Mouse (Mus musculus) bone marrow macrophage, adult 2 months (primary cell): ENCODE measurements at regions not wholly inside any gene's neighbourhood (a gene's known extent, or its start where the extent isn't known, plus 50 kb on each side); places are given as distances from the start of the nearest gene placed in this dataset.

Experiments
- H3K27ac ChIP-seq: 2 replicates; pipeline ENCODE4 v1.5.1; 2012; ENCODE audit warnings: low read depth, low read length; ENCODE audit not compliant: insufficient read depth
- H3K4me1 ChIP-seq: 2 replicates; pipeline ENCODE4 v1.6.1; 2012; ENCODE audit warnings: low read length; ENCODE audit not compliant: control insufficient read depth, insufficient read depth
- H3K4me3 ChIP-seq: 2 replicates; pipeline ENCODE4 v1.5.1; 2012; ENCODE audit warnings: mild to moderate bottlenecking, low read length, moderate library complexity; ENCODE audit not compliant: insufficient read depth
- CTCF ChIP-seq: IDR thresholded peaks from 2 replicates; pipeline ENCODE4 v1.5.1; 2012; ENCODE audit warnings: low read depth, mild to moderate bottlenecking, low read length, moderate library complexity
- POLR2A ChIP-seq: IDR thresholded peaks from 2 replicates; pipeline ENCODE4 v1.6.1; 2012; ENCODE audit warnings: mild to moderate bottlenecking, low read depth, low read length, borderline replicate concordance

- Histone ChIP-seq H3K27ac (no peak overlapping the region), H3K4me1 (no peaks in the 10 kb centered on the region), H3K4me3 (no peak overlapping the region)
- TF ChIP-seq POLR2A (no peak), CTCF (no peak)
These were observed 152.2 kb downstream of the Tmem26 start for GRCm38 (mm10) chr10:68875641-68876040.

- Histone ChIP-seq H3K27ac (no peak overlapping the region), H3K4me3 (no peak overlapping the region)
- TF ChIP-seq CTCF, result no peak
- no peak for TF ChIP-seq POLR2A
These were observed 169.8 kb downstream of the Tmem26 start for GRCm38 (mm10) chr10:68893100-68893841.

GRCm38 (mm10) chr10:68894121-68894520, 170.7 kb downstream of the Tmem26 start:
- no peak for TF ChIP-seq POLR2A
- TF ChIP-seq CTCF, result no peak
- no peak overlapping the region for H3K4me3 ChIP-seq
- no peak overlapping the region for H3K27ac ChIP-seq
- no peaks in the 10 kb centered on the region; the same call in 1 of the 2 replicates for H3K4me1 ChIP-seq

More at GRCm38 (mm10) chr10:68893100-68893841, 169.8 kb downstream of the Tmem26 start:
- no peaks in the 10 kb centered on the region; the same call in 1 of the 2 replicates for H3K4me1 ChIP-seq

GRCm38 (mm10) chr10:68897524-68897923, 174.1 kb downstream of the Tmem26 start:
- Histone ChIP-seq H3K4me1 (no peaks in the 10 kb centered on the region; the same call in 1 of the 2 replicates), H3K27ac (no peak overlapping the region), H3K4me3 (no peak overlapping the region)
- TF ChIP-seq POLR2A (no peak), CTCF (no peak)

GRCm38 (mm10) chr10:68901168-68901567, 177.7 kb downstream of the Tmem26 start:
- H3K4me1 ChIP-seq, result no peaks in the 10 kb centered on the region

GRCm38 (mm10) chr10:68902670-68903069, 179.2 kb downstream of the Tmem26 start:
- H3K27ac ChIP-seq, result no peak overlapping the region
- no peaks in the 10 kb centered on the region for H3K4me1 ChIP-seq
- H3K4me3 ChIP-seq, result no peak overlapping the region
- TF ChIP-seq CTCF, result no peak
- TF ChIP-seq POLR2A, result no peak

More at GRCm38 (mm10) chr10:68901168-68901567, 177.7 kb downstream of the Tmem26 start:
- Histone ChIP-seq H3K4me3 (no peak overlapping the region), H3K27ac (no peak overlapping the region)
- TF ChIP-seq POLR2A (no peak), CTCF (no peak)

- TF ChIP-seq CTCF, result no peak
These were observed 180.9 kb downstream of the Tmem26 start for GRCm38 (mm10) chr10:68904337-68904736.

GRCm38 (mm10) chr10:68908236-68908635, 184.8 kb downstream of the Tmem26 start:
- H3K4me3 ChIP-seq, result no peak overlapping the region
- TF ChIP-seq POLR2A, result no peak
- no peak overlapping the region for H3K27ac ChIP-seq
- no peaks in the 10 kb centered on the region for H3K4me1 ChIP-seq

More at GRCm38 (mm10) chr10:68904337-68904736, 180.9 kb downstream of the Tmem26 start:
- no peak overlapping the region for H3K4me3 ChIP-seq
- H3K4me1 ChIP-seq, result no peaks in the 10 kb centered on the region
- H3K27ac ChIP-seq, result no peak overlapping the region

- H3K4me3 ChIP-seq, result no peak overlapping the region
- no peak overlapping the region for H3K27ac ChIP-seq
- no peaks in the 10 kb centered on the region for H3K4me1 ChIP-seq
- TF ChIP-seq POLR2A, result no peak
- TF ChIP-seq CTCF, result no peak
These were observed 185.6 kb downstream of the Tmem26 start for GRCm38 (mm10) chr10:68909018-68909417.

- Histone ChIP-seq H3K4me1 (peaks cover 4% of the 10 kb centered on the region), H3K27ac (no peak overlapping the region), H3K4me3 (no peak overlapping the region)
- TF ChIP-seq CTCF, result no peak
- TF ChIP-seq POLR2A, result no peak
These were observed 192.7 kb downstream of the Tmem26 start for GRCm38 (mm10) chr10:68916147-68916546.
